Mouse (Mus musculus) adrenal gland, postnatal 4 days (tissue): ENCODE data around the gene Bloc1s4. TPM values are rescaled to one million over a fixed set of nuclear protein-coding genes. Genes with fewer than 3 reads are reported as not detected.

Experiments used
- DNase-seq, 2 experiments: peaks; one replicate each; pipeline ENCODE4 v3.0.0; 2021 to 2022; ENCODE audit warnings: low spot score in 2 of 2, mixed read lengths in 2 of 2
- total RNA-seq, 2 experiments: library from RNA; stranded (reverse); gene quantifications; 2 replicates each; pipeline ENCODE4 v1.2.3; 2021

The Bloc1s4 gene
- total RNA-seq, 2 experiments from 2014 or later, result 25.7 to 27.5 TPM

DNA sequence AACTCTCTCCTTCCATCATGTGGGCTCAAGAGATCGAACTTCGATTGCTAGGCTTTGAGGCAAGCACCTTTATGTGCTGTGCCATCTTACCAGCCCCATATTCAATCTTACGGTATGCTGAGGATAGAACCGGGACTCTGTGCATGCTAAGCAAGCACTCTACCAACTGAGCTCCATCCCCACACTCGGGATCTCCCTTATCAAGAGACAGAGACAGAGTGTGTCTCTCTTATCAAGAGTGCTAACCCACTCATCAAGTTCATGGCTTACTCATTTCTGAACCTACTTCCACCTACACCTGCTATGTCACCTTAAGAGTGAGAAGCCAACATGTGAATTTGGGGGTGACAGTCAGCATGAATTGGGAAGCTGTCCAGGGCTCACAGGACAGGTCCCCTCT is 28.2 kb downstream of the Bloc1s4 start:
- DNase-seq, result no peak

DNA sequence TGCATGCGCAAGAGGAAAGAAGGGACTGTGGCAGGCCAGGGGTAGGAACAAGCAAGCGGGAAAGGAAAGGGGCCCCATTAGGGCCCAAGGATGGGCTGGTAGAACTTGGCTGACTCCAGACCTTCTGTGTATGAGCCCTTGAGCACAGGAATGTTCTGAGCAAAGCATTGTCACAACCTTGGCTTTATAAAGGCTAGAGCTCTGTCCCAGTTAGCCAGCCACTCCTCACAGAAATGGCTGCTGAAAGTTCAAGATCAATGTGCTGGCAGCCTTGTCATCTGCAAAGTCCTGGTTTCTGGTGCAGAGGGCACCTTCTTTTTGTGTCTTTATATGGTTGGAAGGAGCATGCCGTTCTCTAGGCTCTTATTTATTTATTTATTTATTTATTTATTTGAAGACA is 28.8 kb downstream of the Bloc1s4 start:
- no peak for DNase-seq

DNA sequence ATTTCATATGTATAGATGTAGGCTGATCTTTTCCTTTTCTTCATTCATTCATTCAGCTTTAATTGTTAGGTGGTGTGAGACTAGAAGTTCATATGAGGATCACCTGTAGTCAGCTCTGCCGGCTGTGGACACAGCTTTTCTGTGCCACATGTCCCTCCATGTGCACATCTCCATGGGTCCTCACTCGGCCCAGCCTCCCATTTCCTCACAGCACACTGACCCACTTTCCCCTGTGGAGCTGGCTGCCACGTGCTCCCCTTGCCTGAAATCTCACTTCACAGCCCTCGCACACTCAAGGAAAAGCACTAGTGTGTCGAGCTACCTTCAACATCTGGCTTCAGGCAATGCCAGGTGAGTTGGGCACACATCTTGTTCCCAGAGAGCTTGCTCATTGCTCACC is 29.3 kb downstream of the Bloc1s4 start:
- DNase-seq, result no peak

DNA sequence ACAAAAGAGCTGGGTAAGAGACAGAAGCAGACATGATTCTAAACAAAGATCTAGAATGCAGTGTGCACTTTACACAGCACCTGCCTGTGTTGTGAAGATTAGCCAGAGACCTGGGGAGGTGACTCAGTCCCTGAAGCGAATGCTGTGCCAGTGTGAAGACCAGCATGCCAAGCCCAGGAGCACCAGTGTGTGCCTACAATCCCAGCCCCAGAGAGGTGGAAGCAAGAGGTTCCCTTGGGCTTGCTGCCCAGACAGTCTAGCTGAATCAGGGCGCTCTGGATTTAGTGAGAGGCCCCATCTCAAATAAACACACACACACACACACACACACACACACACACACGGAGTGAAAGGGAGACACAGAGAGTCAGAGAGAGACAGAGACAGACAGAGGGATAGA is 30.6 kb downstream of the Bloc1s4 start:
- no peak for DNase-seq

GRCm38 (mm10) chr5:36716816-36717215 is 31.6 kb downstream of the Bloc1s4 start:
- no peak for DNase-seq

DNA sequence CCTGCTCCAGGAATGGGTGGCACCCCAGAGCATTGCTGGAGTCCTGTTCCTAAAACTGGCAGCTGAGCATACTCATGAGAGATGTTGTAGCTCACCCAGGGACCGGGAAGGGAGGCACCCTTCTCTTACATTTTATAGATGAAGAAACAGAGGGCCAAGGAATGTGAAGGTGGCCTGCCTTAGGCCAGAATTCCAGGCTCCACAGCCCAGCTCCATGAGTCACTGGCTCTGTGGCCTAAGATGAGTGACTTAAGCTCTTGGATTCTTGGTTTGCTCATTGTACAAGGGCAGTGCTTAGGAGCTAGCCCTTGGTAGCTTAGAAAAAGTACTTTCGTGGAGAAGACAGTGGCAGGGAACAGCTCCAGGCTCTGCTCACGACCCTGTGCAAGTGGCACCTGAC is 33.6 kb downstream of the Bloc1s4 start:
- DNase-seq, result no peak

GRCm38 (mm10) chr5:36713693-36714092 is 34.8 kb downstream of the Bloc1s4 start:
- DNase-seq, result no peak

- peak; percentile 56 to 83 for DNase-seq
Observed at GRCm38 (mm10) chr5:36712553-36713534, 35.6 kb downstream of the Bloc1s4 start.

- no peak for DNase-seq
Observed at GRCm38 (mm10) chr5:36711863-36712262, 36.6 kb downstream of the Bloc1s4 start.

DNA sequence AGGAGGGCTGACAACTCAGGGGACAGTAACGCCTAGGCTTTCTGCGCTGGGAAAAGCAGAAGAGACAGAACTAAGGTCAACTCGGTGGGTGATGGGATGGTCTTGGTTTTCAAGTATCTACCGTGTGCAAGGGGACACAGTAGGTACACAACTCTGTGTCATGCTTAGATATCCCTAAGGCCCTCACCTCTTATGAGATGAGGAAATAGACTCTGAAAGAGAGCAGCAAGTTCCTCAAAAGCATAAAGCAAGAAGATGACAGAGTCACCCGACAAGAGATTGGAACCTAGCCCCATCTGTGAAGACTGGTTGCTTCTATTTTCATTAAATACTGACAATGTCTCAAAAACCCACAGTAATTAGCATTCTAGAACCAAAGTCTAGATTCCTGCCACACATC is 42.7 kb downstream of the Bloc1s4 start:
- DNase-seq, result no peak

- no peak for DNase-seq
Observed at GRCm38 (mm10) chr5:36705390-36705789, 43.1 kb downstream of the Bloc1s4 start.

- DNase-seq, result no peak
Observed at GRCm38 (mm10) chr5:36704684-36705083, 43.8 kb downstream of the Bloc1s4 start.

GRCm38 (mm10) chr5:36700939-36701620 is 47.4 kb downstream of the Bloc1s4 start:
- no peak for DNase-seq

GRCm38 (mm10) chr5:36698689-36699088 is 49.8 kb downstream of the Bloc1s4 start:
- DNase-seq, result no peak

- no peak for DNase-seq
Observed at GRCm38 (mm10) chr5:36698067-36698670, 50.3 kb downstream of the Bloc1s4 start.

Other genes starting within 250 kb of the Bloc1s4 start
- gene Tbc1d14, start 155.4 kb downstream of the Bloc1s4 start, total RNA-seq, result 10 to 100 TPM; 50.3 to 65.3 TPM
- 10 to 100 TPM; 55.2 to 62.3 TPM for gene D5Ertd579e, start 52.6 kb downstream of the Bloc1s4 start, total RNA-seq
- 100 to 1,000 TPM; 495 to 515 TPM for gene Mrfap1, start 48.1 kb upstream of the Bloc1s4 start, total RNA-seq
- gene Man2b2, start 82.0 kb upstream of the Bloc1s4 start, total RNA-seq, result 10 to 100 TPM; 60.2 to 62.4 TPM
- gene Ppp2r2c, start 119.9 kb upstream of the Bloc1s4 start, total RNA-seq, result 10 to 100 TPM; 12.8 to 12.9 TPM
- 10 to 100 TPM; 16.6 to 18.5 TPM for gene Wfs1, start 240.6 kb upstream of the Bloc1s4 start, total RNA-seq